Mouse (Mus musculus) liver, postnatal 0 days (tissue): ENCODE measurements around the gene Dydc2.

Experiments used
- CTCF ChIP-seq: sonication (generic); IDR thresholded peaks from 2 replicates; pipeline ENCODE4 v1.5.1; 2016; ENCODE audit warnings: antibody characterized with exemption, low read depth
- EP300 ChIP-seq: IDR thresholded peaks from 2 replicates; pipeline ENCODE4 v1.6.1; 2016; ENCODE audit warnings: antibody characterized with exemption, low read depth, mild to moderate bottlenecking

GRCm38 (mm10) chr14:41070343-41070742 is 1.3 kb upstream of the Dydc2 start:
- TF ChIP-seq CTCF (no peak), EP300 (no peak)
